Mouse (Mus musculus): ENCODE data around the gene Mapk11.

Gene Mapk11

GRCm38 (mm10) chr15:89149271-89150040 lies at the start of gene Mapk11:
Gene Mapk11, minus strand, starts transcription at chr15:89149628.
- no peak for DNase-seq

GRCm38 (mm10) chr15:89197056-89197455 lies 47.6 kb upstream of the Mapk11 start:
- DNase-seq, result no peak

GRCm38 (mm10) chr15:89196313-89196706 lies 46.9 kb upstream of the Mapk11 start, which contains the start of gene Dennd6b:
Gene Dennd6b, minus strand, starts transcription at chr15:89196496.
- peak; percentile 97 for DNase-seq

DNA sequence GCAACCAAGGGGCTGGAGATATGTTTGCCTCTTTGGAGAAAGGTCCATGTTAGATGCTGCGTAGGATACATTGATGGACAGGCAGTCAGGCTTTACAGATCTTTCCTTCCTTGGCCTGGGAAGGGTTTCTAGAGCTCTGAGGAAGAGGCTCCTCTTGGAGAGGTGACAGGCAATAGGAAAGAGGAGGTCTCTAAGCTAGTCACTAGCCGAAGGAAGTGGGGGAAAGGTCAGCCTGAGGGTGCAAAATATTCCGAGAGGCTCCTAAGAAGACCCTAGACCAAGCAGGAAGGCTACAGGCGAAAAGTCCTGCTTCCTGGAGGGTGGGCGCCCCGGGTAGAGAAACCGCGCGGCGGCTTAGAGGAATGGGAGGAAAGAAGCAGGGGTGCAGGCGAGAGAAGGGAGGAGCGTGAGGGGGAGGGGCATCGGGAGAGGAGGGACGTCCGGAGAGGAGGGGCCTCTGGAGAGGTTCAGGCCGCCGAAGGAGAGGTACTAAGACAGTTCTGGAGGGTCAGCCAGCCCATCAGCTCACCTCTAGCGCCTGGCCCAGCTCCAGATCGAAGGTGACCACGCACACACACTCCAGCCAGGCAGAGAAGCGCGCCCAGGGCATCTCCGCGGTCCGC lies 46.4 kb upstream of the Mapk11 start:
- DNase-seq, result peak; percentile 93

DNA sequence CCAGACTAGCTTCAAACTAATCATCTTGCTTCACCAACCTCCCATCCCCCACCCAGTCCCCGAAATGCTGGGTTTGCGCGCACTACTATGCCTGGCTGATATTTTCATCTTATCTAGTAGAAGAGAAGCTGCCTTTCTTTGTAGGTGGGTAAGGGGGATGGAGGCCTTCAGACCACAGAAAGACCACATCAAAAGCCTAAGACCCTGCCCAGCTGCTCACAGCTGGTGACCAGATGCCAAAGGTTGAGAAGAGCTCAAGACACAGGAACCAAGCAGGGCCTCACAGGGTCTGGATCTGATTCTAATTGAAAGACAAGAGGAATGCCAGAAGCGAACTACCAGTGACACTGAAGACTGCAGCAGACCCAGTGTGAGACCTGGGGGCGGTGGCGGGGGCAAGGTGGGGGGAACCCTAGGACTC lies 45.8 kb upstream of the Mapk11 start:
- no peak for DNase-seq

- DNase-seq, result no peak
Measured at GRCm38 (mm10) chr15:89184937-89185227, 35.5 kb upstream of the Mapk11 start.

DNA sequence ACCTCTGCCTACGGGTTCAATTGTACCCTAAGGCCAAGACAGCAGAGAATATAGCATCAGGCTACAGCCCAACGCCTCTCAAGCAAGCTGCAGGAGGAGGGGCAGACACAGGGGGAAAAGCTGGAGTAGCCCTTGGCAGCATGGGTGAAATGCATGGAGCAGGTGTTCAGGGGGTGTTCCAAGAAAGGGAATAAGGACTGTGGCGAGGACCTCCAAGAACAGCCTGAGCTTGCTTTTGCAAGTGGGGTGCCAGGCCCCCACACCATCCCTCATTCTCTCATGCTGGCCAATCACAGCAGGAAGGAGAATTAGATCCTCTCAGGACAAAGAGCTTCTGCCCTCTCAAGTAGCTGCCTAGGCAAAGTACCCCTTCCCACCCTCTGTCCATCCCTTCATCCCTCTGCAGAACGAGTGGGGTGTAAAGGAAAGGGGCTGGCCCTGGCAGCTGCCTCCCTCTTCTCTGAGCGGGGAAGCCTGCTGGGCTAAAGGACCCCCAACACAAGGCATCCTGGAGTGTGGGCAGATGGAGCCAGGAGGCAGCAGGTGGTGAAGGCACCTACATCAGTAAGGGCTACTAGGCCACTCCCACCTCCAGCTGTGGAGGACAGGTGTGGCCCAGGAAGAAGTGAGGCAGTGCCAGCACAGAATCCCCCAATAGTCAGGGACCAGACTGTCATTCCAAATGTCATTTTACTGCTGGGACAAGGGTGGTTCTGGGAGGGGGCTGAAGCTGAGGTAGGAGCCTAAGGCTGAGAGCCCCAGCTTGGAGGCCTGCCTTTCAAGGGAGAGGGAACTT lies 34.9 kb upstream of the Mapk11 start:
- no peak for DNase-seq

- no peak for DNase-seq
Measured at GRCm38 (mm10) chr15:89182842-89183241, 33.4 kb upstream of the Mapk11 start.

DNA sequence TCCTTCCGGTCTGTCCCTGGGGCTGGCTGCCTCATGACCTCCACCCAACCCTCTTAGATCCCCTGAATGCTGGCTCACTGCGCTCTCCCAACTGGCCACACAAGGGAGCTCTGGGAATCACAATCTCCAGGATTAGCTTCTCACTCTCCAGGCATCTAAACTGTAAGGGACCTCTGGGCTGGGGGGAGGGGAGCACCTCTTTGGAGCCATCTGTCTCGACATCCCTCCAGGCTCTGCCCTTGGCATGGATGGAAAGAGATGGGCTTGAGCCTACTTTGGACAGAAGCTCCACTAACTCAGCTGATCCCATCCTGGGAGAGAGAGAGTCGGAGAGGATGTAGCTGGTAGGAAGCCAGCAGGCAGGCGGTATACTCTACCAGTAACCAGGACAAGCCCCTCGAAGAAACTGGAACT lies 32.9 kb upstream of the Mapk11 start:
- no peak for DNase-seq

GRCm38 (mm10) chr15:89181561-89182270 lies 32.3 kb upstream of the Mapk11 start:
- no peak for DNase-seq

DNA sequence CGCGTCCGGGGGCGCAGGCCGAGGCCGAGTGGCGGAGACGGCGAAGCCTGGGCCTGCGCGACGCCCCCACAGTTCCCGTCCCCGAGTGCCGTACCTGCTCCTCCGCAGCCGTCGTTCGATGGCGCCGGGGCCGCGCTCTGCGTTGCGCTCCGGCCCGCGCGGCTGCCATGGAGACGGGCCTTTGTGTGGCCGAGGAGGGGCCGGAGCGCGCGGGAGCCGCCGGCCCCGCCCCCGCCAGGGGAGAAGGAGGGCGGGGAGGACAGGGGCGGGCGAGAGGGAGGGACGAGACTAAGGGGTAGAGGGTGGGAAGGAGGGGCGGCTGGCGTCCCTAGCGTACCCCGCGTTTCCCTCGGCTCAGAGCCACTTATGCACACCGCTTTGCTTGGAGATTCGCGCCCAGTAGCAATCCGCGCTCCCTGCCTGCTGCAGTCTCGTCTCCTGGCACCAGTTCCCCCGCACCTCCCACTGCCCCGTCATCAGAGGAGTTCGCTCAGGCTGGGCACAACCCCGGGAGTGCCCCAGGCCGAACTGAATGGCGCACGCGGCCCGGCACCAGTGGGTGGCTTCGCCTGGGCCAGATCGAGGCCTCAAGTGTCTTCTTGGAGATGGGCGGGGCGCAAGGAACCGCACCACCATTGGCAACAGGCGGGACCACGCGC lies 31.3 kb upstream of the Mapk11 start, which contains the start of gene Plxnb2:
Plxnb2 (minus strand) TSS at position 218 of the 659 bp plus-strand sequence.
- peak; percentile 84 for DNase-seq

GRCm38 (mm10) chr15:89180081-89180541 lies 30.7 kb upstream of the Mapk11 start:
- no peak for DNase-seq

DNA sequence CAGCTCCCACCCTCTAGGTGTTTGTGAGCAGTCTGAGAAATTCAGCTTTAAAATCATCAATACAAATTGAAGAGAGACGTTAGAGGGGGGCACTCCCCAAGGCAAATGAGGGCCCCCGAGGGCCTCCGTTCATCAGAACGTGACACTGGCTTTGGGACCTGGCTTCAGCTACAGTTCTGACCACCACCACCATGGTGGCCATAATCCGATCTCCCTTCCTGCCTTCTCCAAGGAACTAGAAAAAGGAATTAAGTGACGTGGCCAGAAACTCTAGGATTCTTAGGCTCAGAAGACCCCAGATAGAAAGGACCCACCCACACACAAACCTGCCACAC lies 30.2 kb upstream of the Mapk11 start:
- DNase-seq, result no peak

DNA sequence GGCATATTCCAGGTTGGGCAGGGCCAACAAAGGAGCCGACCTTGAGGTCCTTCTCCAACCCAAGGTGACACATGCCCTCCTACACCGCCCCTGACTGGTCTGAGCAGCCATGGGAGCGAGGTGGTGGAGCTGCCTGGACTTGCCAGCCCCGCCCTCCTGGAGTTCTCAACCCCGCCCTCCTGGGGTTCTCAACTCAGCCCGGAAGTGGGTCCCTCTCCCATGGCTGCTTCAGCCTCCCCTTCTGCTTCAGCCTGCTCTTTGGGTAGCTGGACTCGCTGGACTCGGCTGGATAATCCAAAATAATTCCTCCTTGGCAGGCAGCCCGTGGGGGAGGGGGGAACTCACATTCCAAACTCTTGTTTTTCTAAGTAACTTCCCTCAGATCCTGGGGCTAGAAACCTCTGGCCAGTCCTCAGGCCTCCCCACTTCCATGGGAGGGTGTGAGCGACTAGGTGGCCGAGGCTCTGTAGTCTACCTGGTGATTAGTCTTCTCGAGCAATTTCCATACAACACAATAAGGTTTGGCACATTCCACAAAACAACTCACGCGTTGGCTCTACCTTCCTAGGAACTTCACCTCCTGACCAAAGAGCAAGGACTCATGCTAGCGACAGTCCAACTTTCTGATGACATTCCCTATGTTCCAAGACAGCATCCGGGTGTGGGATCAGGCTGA lies 29.7 kb upstream of the Mapk11 start:
- peak; percentile 73 for DNase-seq

GRCm38 (mm10) chr15:89178260-89178860 lies 28.9 kb upstream of the Mapk11 start:
- DNase-seq, result no peak

- DNase-seq, result peak; percentile 70
Measured at GRCm38 (mm10) chr15:89177576-89178259, 28.3 kb upstream of the Mapk11 start.

DNA sequence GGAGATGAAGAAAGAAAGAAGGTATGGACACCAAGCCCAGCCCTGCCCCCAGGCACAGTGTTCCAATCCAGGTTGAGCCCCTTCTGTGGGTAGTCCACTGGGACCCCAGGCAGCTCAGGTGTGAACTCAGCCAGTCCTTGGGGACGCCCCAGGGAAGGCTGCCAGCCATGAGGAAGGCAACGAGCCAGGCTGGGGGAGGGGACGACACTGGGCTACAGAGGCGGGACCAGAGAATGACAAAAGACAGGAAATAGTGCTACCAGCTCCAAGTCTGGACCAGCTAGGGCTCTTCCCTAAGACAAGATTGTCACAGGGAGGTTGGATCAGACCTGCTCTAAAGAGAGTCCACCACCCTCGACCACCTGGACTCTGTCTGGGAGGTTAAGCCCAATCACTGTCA lies 27.7 kb upstream of the Mapk11 start:
- DNase-seq, result peak; percentile 78

DNA sequence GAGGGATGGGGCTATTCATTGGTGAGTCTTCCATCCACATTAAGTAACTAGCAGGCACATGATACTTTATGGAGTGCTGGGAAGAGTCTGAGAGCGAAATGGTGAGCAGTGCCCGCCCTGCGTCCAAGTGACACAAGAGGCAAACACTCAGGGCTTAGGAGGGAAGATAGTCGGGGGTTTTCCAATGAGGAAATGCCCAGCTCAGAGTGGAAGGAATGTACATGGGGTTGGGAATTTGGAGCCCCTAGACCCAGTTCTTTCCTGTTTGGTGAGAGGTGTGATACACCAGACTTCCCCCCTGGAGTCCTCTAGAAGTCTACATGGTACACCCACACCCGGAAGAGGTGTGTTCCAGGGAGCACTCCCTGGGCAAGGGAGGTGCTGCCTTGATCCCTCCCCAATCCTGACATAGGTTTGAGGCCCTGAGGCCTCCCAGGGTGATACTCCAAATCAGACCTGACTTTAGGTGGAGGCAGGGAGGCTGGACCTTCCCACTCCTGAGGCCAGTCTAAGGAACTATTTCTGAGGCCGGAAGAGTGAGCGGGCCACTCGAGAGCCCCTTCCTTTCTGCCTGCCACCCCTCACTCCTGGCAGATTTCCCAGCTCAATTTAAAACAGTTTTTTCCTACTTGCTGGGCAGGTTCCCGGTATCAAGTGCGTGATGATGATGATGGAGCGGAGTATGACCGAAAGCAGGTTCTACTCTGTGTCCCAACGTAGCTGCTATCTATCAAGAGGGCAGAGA lies 26.2 kb upstream of the Mapk11 start:
- DNase-seq, result no peak

GRCm38 (mm10) chr15:89174889-89175339 lies 25.5 kb upstream of the Mapk11 start:
- no peak for DNase-seq

DNA sequence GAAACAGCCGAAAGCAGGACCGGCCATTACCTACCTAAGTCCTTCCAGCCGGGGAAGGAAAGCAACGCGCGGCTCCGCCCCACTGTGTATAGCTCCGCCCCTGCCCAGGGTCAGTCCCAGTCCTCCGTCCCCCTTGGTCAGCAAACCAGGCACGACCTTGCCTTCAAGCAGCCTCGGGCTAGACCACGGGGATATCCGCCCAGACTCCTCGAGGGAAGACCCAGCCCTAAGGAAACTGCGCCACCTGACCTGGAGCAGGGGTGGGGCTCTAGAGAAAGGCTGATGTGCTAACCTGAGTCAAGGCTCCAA lies 24.4 kb upstream of the Mapk11 start:
- peak; percentile 57 for DNase-seq
